Mouse (Mus musculus) stomach, embryonic 16.5 days (tissue): ENCODE results near the gene Sgms2. TPM values are rescaled to one million over a fixed set of nuclear protein-coding genes. Genes with fewer than 3 reads are reported as not detected.
"Not testable (repeated sequence)": the region's sequence is repeated elsewhere in the genome, so short reads cannot be mapped to it uniquely, and the experiment has no call there.

Experiments used
- ATAC-seq: fragments of 200-750 bp; cut with Nextera tagmentation; 2 replicates; pipeline ENCODE4 v1.8.0; 2017; ENCODE audit warnings: moderate number of reproducible peaks, moderate TSS enrichment; ENCODE audit not compliant: insufficient read depth, low FRiP score
- H3K27ac ChIP-seq: fragments of 300-500 bp; sonication (generic); 2 replicates; pipeline ENCODE4 v1.5.1; 2014; ENCODE audit warnings: low read length
- H3K27me3 ChIP-seq: fragments of 300-500 bp; sonication (generic); 2 replicates; pipeline ENCODE4 v1.6.1; 2014; ENCODE audit warnings: low read length, control low read depth, mixed read lengths; ENCODE audit not compliant: control insufficient read depth, insufficient read depth
- H3K36me3 ChIP-seq: fragments of 300-500 bp; sonication (generic); 2 replicates; pipeline ENCODE4 v1.6.1; 2014; ENCODE audit warnings: low read length; ENCODE audit not compliant: control insufficient read depth, insufficient read depth
- H3K4me1 ChIP-seq: fragments of 300-500 bp; sonication (generic); 2 replicates; pipeline ENCODE4 v1.6.1; 2014; ENCODE audit warnings: low read length, control low read depth, mixed read lengths; ENCODE audit not compliant: control insufficient read depth, insufficient read depth
- H3K4me2 ChIP-seq: fragments of 300-500 bp; sonication (generic); 2 replicates; pipeline ENCODE4 v1.6.1; 2014; ENCODE audit warnings: low read depth, low read length, mixed read lengths
- H3K4me3 ChIP-seq: fragments of 300-500 bp; sonication (generic); replicated peaks from 2 replicates; pipeline ENCODE4 v1.5.1; 2014; ENCODE audit warnings: mild to moderate bottlenecking, low read length
- H3K9ac ChIP-seq: fragments of 300-500 bp; sonication (generic); 2 replicates; pipeline ENCODE4 v1.6.1; 2014; ENCODE audit warnings: low read length
- H3K9me3 ChIP-seq: fragments of 300-500 bp; sonication (generic); replicated peaks from 2 replicates; pipeline ENCODE4 v1.6.1; 2016; ENCODE audit warnings: low read length, control low read depth; ENCODE audit not compliant: control insufficient read depth
- WGBS: fragments of 180-500 bp; shearing (Covaris S2); extraction: QIAGEN DNeasy Blood & Tissue Kit; methylation state at CpG from one replicate; pipeline ENCODE4 v1.1.7; 2014; 5-methylcytosine and 5-hydroxymethylcytosine counted together
- polyA plus RNA-seq: library from polyadenylated mRNA; unstranded; fragments of >200 nt; fragmentation: Nextera tagmentation; extraction: Ambion mirVana; gene quantifications from 2 replicates; pipeline ENCODE4 v1.2.1, GENCODE M21; 2015

Sgms2 gene
- polyA plus RNA-seq, 1 experiment from 2014 or later = 12.1 TPM

DNA sequence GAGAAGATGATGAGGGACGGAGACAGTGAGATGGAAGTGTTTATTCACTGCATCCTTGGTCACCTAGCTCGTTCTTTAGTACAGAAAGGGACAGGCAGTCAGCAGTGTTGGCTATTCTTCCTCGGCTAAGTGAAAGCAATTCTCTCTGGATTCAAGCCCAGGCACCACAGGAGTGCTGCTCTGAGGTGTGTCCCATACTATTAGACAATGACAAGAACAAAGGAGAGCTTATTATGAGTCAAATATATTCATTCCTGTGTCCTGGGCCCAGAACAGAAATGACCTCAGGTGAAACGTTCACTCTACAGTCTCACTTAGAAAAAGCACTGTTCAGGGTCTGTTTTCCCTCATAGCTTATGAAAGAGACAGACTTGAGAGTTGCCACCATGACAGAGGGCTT, 151.9 kb downstream of the Sgms2 start:
- peak overlapping the region; percentile 34; the same call in 1 of the 2 replicates for H3K27ac ChIP-seq
- WGBS = 66% methylated on average over 4 of the region's 4 CpGs
- H3K9ac ChIP-seq = no peak overlapping the region
- H3K4me3 ChIP-seq = no peak overlapping the region
- peaks cover 18% of the 10 kb centered on the region for H3K4me1 ChIP-seq
- H3K4me2 ChIP-seq = no peak overlapping the region
- H3K9me3 ChIP-seq = no peaks in the 10 kb centered on the region
- H3K27me3 ChIP-seq = no peaks in the 10 kb centered on the region
- no peaks in the 10 kb centered on the region for H3K36me3 ChIP-seq
- no peak for ATAC-seq

DNA sequence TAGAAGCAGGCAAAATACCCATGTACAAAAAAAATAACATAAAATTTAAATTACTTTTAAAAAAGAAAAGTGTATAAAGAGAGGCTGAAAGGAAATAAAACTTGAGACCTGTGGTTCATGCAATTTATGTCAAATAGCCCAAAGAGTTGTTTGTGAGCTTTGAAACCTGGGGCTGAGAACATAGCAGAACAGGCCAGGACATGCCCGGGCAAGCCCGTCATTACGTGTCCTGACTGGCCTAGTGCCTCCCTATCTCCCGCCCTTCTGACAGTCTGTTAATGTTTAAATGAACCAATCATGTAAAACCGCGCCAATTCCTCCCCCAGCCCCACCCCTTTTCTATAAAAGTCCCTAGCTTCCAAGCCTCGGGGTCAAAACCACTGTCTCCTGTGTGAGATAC, 153.5 kb downstream of the Sgms2 start:
- H3K9me3 ChIP-seq, H3K4me3 ChIP-seq, H3K9ac ChIP-seq, H3K36me3 ChIP-seq, H3K27me3 ChIP-seq, H3K27ac ChIP-seq, H3K4me2 ChIP-seq, ATAC-seq: not testable (repeated sequence)
- 95% methylated on average over 5 of the region's 7 CpGs for WGBS
- peaks cover 19% of the 10 kb centered on the region for H3K4me1 ChIP-seq

DNA sequence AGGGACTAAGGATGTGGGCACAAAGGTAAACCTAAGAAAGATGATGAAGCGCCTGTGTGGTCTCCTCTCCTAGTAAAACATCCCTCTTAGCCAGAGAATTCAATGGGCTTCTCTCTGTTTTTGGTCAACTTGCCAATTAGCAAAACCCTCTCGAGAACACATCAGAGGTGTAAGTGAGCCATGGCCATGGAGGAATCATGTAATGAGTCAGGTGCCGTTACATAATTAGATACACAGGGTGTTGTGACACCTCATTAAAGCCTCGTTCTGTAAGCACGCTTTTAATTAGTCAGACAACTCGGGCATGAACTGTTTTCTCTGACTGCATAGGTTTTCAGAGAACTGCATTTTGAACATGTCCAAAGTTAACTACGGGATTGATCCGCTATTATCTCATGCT, 154.6 kb downstream of the Sgms2 start:
- Histone ChIP-seq H3K27me3 (no peaks in the 10 kb centered on the region), H3K9me3 (no peaks in the 10 kb centered on the region), H3K4me1 (peaks cover 19% of the 10 kb centered on the region), H3K4me2 (no peak overlapping the region), H3K9ac (no peak overlapping the region), H3K27ac (no peak overlapping the region), H3K4me3 (no peak overlapping the region), H3K36me3 (no peaks in the 10 kb centered on the region)
- 86% methylated on average over 8 of the region's 8 CpGs for WGBS
- no peak for ATAC-seq

DNA sequence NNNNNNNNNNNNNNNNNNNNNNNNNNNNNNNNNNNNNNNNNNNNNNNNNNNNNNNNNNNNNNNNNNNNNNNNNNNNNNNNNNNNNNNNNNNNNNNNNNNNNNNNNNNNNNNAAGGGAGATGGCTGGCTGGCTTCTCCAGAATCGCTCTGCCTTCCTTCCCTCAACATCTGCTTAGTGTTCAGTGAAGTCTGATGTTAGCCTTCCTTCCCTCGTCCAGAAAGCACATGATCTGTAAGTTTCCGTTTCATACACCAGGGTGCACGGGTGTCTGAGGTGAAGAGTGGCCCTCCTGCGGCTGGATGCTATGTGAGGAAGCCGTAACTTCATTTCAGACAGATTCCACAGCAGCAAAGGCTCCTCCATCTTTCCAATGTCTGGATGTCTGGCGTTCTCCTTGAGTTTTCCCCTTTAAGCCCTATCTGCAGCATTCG, 156.1 kb downstream of the Sgms2 start:
- Histone ChIP-seq H3K9ac (no peak overlapping the region), H3K4me1 (peaks cover 15% of the 10 kb centered on the region; the same call in 1 of the 2 replicates), H3K36me3 (no peaks in the 10 kb centered on the region), H3K4me3 (no peak overlapping the region), H3K27me3 (no peaks in the 10 kb centered on the region), H3K9me3 (no peaks in the 10 kb centered on the region), H3K27ac (peak overlapping the region; percentile 66), H3K4me2 (peak overlapping the region; percentile 41; the same call in 1 of the 2 replicates)
- WGBS = 52% methylated on average over 8 of the region's 8 CpGs
- ATAC-seq = peak; percentile 38; the same call in 1 of the 2 replicates

DNA sequence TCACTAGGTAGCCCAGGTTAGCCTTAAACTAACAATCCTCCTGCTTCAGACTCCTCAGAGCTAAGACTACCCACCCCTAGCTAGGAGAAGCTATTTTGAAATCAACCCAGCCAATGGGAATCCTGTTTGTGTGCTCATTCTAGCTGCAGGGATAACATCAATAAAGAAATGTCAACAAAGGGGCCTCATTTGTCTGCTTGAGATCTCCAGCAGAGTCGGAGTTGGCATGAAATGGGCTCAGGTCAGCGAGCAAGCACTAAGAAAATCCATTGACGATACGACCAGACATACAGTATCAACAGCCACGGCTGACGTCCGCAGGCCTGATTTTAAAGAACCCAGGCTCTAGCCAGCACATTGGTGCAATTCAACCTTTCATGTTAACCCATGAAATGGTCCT, 164.0 kb downstream of the Sgms2 start:
- Histone ChIP-seq H3K27ac (no peak overlapping the region), H3K9ac (no peak overlapping the region), H3K36me3 (0 out of 2 replicates have a peak, but pooled peaks cover 3% of the 10 kb centered on the region), H3K4me3 (no peak overlapping the region), H3K4me2 (no peak overlapping the region), H3K27me3 (no peaks in the 10 kb centered on the region), H3K9me3 (no peaks in the 10 kb centered on the region; the same call in 1 of the 2 replicates), H3K4me1 (no peaks in the 10 kb centered on the region; the same call in 1 of the 2 replicates)
- 43% methylated on average over 7 of the region's 7 CpGs for WGBS
- no peak for ATAC-seq

DNA sequence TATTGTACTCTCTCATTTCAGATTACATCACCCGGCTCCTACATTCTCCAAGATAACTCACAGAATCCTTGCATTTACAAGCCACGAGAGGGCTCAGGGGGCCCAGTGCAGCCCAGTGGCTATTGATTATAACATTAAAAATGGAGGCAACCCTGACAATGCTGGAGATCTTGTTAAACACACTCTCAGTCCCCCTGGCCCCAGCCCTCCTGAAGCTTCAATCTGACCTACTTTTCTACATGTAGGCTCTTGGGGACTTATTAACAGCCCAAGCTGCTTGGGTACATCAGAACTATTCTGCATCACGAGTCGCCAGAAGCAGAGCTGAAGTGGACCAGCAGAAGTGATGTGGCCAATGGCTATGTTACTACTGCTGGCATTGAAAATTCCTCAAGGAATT, 164.6 kb downstream of the Sgms2 start:
- H3K4me3 ChIP-seq = no peak overlapping the region
- no peak for ATAC-seq
- H3K4me2 ChIP-seq = no peak overlapping the region
- 84% methylated on average over 4 of the region's 4 CpGs for WGBS
- H3K9ac ChIP-seq = no peak overlapping the region
- no peak overlapping the region for H3K27ac ChIP-seq
- no peaks in the 10 kb centered on the region; the same call in 1 of the 2 replicates for H3K4me1 ChIP-seq
- H3K9me3 ChIP-seq = no peaks in the 10 kb centered on the region; the same call in 1 of the 2 replicates
- H3K36me3 ChIP-seq = 0 out of 2 replicates have a peak, but pooled peaks cover 3% of the 10 kb centered on the region
- H3K27me3 ChIP-seq = no peaks in the 10 kb centered on the region

DNA sequence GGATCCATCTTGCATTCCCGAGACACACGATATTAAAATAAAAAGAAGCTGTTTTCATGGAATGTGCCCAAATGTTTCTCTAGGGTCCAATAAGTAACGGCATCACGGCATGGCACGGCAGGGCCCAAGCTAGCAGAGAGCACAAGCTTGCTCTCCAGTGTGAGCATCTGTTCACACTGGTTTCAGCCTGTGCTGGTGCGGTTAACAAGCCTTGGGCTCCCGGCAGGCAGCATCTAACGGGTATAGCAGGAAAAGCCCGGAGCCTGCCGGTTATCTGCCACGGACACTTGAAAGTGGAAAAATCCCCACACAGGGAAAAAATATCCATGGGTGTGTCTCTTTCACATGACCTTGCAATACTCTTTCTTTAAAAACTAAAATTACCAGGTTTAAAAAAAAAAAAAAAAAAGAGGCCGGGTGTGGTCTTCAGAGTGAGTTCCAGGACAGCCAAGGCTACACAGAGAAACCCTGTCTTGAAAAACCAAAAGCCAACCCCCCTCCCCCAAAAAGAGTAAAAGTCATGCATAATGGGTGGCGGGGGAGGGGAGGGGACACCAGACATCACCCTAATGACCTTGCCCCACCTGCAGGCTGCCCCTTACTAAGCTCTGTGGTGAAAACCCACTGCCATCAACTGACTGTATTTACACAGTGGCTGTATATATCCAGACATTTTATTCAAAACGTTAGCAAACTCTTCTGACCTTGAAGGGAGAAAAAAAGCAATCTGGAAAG, 169.0 kb downstream of the Sgms2 start:
- ATAC-seq = no peak
- H3K27ac ChIP-seq = no peak overlapping the region

DNA sequence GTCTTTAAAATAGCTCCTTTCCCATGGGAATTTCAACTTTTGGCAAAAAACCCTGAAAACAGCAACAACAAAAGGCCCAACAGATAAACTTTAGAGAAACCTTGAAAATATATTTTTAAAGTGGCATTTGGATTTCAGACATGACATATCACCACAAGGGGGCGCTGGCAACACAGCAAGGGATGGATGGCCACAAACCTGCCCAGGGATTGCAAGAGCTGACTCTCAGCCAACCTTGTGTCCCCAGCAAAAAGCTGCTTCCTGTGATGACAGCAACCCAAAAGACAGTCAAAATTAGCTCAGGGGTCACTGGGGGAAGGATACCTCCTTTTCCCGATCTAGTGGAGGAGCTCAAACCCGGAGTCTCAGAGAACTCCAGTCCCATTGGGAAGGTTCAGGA, 171.0 kb downstream of the Sgms2 start:
- no peak for ATAC-seq
- H3K4me2 ChIP-seq = no peak overlapping the region
- no peaks in the 10 kb centered on the region for H3K27me3 ChIP-seq
- H3K27ac ChIP-seq = no peak overlapping the region
- WGBS = 8% methylated on average over 3 of the region's 3 CpGs
- no peak overlapping the region for H3K4me3 ChIP-seq
- H3K36me3 ChIP-seq = no peaks in the 10 kb centered on the region
- H3K9me3 ChIP-seq = no peaks in the 10 kb centered on the region
- H3K4me1 ChIP-seq = no peaks in the 10 kb centered on the region; the same call in 1 of the 2 replicates
- H3K9ac ChIP-seq = no peak overlapping the region

More for the DNA sequence above, 169.0 kb downstream of the Sgms2 start:
- 74% methylated on average over 14 of the region's 14 CpGs for WGBS
- Histone ChIP-seq H3K4me2 (no peak overlapping the region), H3K4me1 (no peaks in the 10 kb centered on the region; the same call in 1 of the 2 replicates), H3K36me3 (no peaks in the 10 kb centered on the region), H3K9ac (no peak overlapping the region), H3K27me3 (no peaks in the 10 kb centered on the region), H3K9me3 (no peaks in the 10 kb centered on the region), H3K4me3 (no peak overlapping the region)

DNA sequence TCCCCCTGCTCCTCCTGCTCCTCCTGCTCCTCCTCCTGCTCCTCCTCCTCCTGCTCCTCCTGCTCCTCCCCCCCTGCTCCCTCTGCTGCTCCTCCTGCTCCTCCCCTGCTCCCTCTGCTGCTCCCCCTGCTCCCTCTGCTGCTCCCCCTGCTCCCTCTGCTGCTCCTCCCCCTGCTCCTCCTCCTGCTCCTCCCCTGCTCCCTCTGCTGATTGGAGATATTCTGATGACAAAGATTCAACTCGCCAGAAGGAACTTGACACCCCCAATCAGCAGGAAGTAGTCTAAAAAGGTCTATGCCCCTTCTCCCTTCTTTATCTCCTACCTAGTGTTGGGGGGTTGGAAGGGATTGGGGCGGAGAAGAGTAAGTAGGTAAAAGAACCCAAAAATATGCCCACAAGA, 173.0 kb downstream of the Sgms2 start:
- Histone ChIP-seq H3K4me2 (no peak overlapping the region), H3K9me3 (no peaks in the 10 kb centered on the region), H3K27ac (no peak overlapping the region), H3K9ac (no peak overlapping the region), H3K4me1 (no peaks in the 10 kb centered on the region; the same call in 1 of the 2 replicates), H3K27me3 (no peaks in the 10 kb centered on the region), H3K36me3 (no peaks in the 10 kb centered on the region), H3K4me3 (no peak overlapping the region)
- ATAC-seq = no peak
- 54% methylated on average over 2 of the region's 2 CpGs for WGBS
